Mouse (Mus musculus): ENCODE results near the gene Nodal. TPM values are rescaled to one million over a fixed set of nuclear protein-coding genes. Genes with fewer than 3 reads are reported as not detected.
A peak's percentile ranks its signal among the peaks of the same experiment; 100 is the strongest.

Nodal gene
- polyA plus RNA-seq, 1 experiment = 4.3 TPM

- Histone ChIP-seq H3K4me1 (ENCODE audit: control insufficient read depth, insufficient read depth, low read length) (peaks cover 9% of the 10 kb centered on the region; the same call in 1 of the 2 replicates), H3K4me3 (replicated peaks; ENCODE audit: control insufficient read depth, low read depth, low read length) (no peak overlapping the region), H3K27ac (ENCODE audit: control insufficient read depth, insufficient read depth, low read depth, low read length, poor library complexity) (no peak overlapping the region)
- WGBS = 86% methylated on average over 5 of the region's 5 CpGs
- TF ChIP-seq CTCF (IDR thresholded peaks at IDR 0.05; ENCODE audit: control insufficient read depth, insufficient read depth, low read length) = no peak
- no peak for TF ChIP-seq POLR2A (IDR thresholded peaks at IDR 0.05; ENCODE audit: borderline replicate concordance, control insufficient read depth, low read depth, low read length)
Observed at GRCm38 (mm10) chr10:61378698-61379097, 39.1 kb upstream of the Nodal start.

GRCm38 (mm10) chr10:61379340-61380040 lies 38.3 kb upstream of the Nodal start:
- Histone ChIP-seq H3K27ac (ENCODE audit: control insufficient read depth, insufficient read depth, low read depth, low read length, poor library complexity) (no peak overlapping the region), H3K4me3 (replicated peaks; ENCODE audit: control insufficient read depth, low read depth, low read length) (no peak overlapping the region), H3K4me1 (ENCODE audit: control insufficient read depth, insufficient read depth, low read length) (peaks cover 6% of the 10 kb centered on the region; the same call in 1 of the 2 replicates)
- WGBS = 86% methylated on average over 13 of the region's 13 CpGs
- no peak for TF ChIP-seq CTCF (IDR thresholded peaks at IDR 0.05; ENCODE audit: control insufficient read depth, insufficient read depth, low read length)
- TF ChIP-seq POLR2A (IDR thresholded peaks at IDR 0.05; ENCODE audit: borderline replicate concordance, control insufficient read depth, low read depth, low read length) = no peak

- TF ChIP-seq CTCF (IDR thresholded peaks at IDR 0.05; ENCODE audit: control insufficient read depth, insufficient read depth, low read length) = no peak
- no peak for TF ChIP-seq POLR2A (IDR thresholded peaks at IDR 0.05; ENCODE audit: borderline replicate concordance, control insufficient read depth, low read depth, low read length)
- H3K4me1 ChIP-seq (ENCODE audit: control insufficient read depth, insufficient read depth, low read length) = no peaks in the 10 kb centered on the region
- H3K4me3 ChIP-seq (replicated peaks; ENCODE audit: control insufficient read depth, low read depth, low read length) = no peak overlapping the region
- 30% methylated on average over 9 of the region's 9 CpGs for WGBS
- H3K27ac ChIP-seq (ENCODE audit: control insufficient read depth, insufficient read depth, low read depth, low read length, poor library complexity) = no peak overlapping the region; the same call in 1 of the 2 replicates
Observed at GRCm38 (mm10) chr10:61380186-61380585, 37.6 kb upstream of the Nodal start.

- Histone ChIP-seq H3K4me1 (ENCODE audit: control insufficient read depth, insufficient read depth, low read length) (no peaks in the 10 kb centered on the region), H3K27ac (ENCODE audit: control insufficient read depth, insufficient read depth, low read depth, low read length, poor library complexity) (no peak overlapping the region), H3K4me3 (replicated peaks; ENCODE audit: control insufficient read depth, low read depth, low read length) (no peak overlapping the region)
- 2% methylated on average over 8 of the region's 8 CpGs for WGBS
- TF ChIP-seq POLR2A (IDR thresholded peaks at IDR 0.05; ENCODE audit: borderline replicate concordance, control insufficient read depth, low read depth, low read length) (no peak), CTCF (IDR thresholded peaks at IDR 0.05; ENCODE audit: control insufficient read depth, insufficient read depth, low read length) (no peak)
Observed at GRCm38 (mm10) chr10:61381823-61382222, 35.9 kb upstream of the Nodal start.

DNA sequence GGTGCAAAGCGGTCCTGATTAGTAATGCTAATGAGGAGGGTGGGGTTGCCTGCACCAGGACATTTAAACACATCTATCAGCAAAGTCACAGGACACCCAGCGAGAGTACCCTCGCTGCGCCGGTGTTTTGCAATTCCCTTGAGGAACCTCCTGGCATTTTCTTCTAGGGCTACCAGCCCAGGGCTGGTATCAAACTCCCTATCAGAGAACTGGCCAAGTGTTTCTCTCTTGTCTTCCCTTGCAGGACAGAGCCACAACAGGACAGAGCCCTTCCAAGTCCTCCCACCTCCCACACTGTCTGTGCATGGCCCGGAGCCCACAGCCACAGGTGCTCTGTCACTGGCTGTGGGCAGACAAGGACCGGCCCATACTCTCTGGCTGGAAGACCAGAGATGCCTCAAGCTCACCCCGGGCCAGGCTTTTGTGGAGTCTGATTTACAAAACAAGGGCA lies 35.5 kb upstream of the Nodal start:
- TF ChIP-seq POLR2A (IDR thresholded peaks at IDR 0.05; ENCODE audit: borderline replicate concordance, control insufficient read depth, low read depth, low read length) (no peak), CTCF (IDR thresholded peaks at IDR 0.05; ENCODE audit: control insufficient read depth, insufficient read depth, low read length) (no peak)
- Histone ChIP-seq H3K27ac (ENCODE audit: control insufficient read depth, insufficient read depth, low read depth, low read length, poor library complexity) (no peak overlapping the region), H3K4me3 (replicated peaks; ENCODE audit: control insufficient read depth, low read depth, low read length) (no peak overlapping the region), H3K4me1 (ENCODE audit: control insufficient read depth, insufficient read depth, low read length) (no peaks in the 10 kb centered on the region)
- 0% methylated on average over 8 of the region's 8 CpGs for WGBS

DNA sequence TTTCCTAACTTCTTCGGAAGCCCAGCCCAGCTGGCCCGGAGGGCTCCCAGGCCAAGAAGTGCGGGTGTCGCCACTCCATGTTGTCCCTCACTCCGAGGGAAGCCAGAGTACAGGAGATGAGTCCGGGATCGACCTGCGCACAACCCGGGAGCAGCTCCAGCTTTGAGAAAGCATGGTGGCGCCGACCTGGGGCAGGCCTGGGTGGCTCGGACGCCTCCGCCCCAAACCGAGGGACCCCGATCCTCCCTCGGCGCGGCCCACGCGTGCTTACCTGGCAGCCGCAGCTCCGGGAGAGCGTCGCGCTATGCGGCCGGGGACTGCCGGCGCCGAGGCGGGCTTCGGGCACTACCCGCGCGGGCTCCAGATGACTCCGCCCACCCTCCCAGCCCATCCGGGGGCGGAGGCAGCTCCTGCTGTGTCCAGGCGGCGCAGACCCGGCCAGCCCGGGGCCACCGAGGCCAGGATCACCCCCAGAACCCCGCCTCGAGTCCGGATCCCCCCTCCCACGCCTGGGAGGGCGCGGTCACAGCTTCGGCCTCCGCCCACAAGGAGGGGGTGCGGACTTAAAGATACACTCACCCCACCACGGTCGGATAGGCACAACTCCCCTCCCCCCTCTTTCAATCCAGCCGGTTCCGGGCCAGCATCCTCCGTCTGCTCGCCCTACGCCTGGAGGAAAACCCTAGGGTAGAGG lies 34.6 kb upstream of the Nodal start, which contains the start of gene Pald1:
TSS of gene Pald1 (minus strand) at position 510 of the 694 bp plus-strand sequence.
- Histone ChIP-seq H3K27ac (ENCODE audit: control insufficient read depth, insufficient read depth, low read depth, low read length, poor library complexity) (peak within 1 kb of the TSS; percentile 20; the same call in 1 of the 2 replicates), H3K4me3 (replicated peaks; ENCODE audit: control insufficient read depth, low read depth, low read length) (peak within 1 kb of the TSS; percentile 29), H3K4me1 (ENCODE audit: control insufficient read depth, insufficient read depth, low read length) (no peaks in the 10 kb centered on the region)
- TF ChIP-seq CTCF (IDR thresholded peaks at IDR 0.05; ENCODE audit: control insufficient read depth, insufficient read depth, low read length) (no peak), POLR2A (IDR thresholded peaks at IDR 0.05; ENCODE audit: borderline replicate concordance, control insufficient read depth, low read depth, low read length) (no peak)
- under 1% methylated on average over 60 of the region's 60 CpGs for WGBS

DNA sequence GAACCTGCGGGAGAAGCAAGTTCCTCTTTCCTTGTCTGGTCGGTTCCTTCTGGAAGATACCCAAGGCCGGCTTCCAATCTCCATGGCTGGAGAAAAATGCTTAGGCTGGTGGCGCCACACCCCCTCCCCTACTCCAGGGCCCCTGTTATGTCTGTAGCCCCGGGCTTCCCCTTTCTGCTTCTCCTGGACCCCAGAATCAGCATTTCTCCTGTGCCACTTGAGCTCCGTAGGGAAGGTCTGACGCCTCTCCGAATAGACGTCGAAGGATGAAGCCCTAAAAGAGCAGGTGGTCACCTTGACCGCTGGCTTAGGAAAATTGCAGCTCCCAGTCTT lies 34.1 kb upstream of the Nodal start:
- no peak overlapping the region for H3K27ac ChIP-seq (ENCODE audit: control insufficient read depth, insufficient read depth, low read depth, low read length, poor library complexity)
- 9% methylated on average over 11 of the region's 11 CpGs for WGBS
- no peaks in the 10 kb centered on the region for H3K4me1 ChIP-seq (ENCODE audit: control insufficient read depth, insufficient read depth, low read length)
- TF ChIP-seq CTCF (IDR thresholded peaks at IDR 0.05; ENCODE audit: control insufficient read depth, insufficient read depth, low read length) (no peak), POLR2A (IDR thresholded peaks at IDR 0.05; ENCODE audit: borderline replicate concordance, control insufficient read depth, low read depth, low read length) (no peak)
- no peak overlapping the region for H3K4me3 ChIP-seq (replicated peaks; ENCODE audit: control insufficient read depth, low read depth, low read length)

DNA sequence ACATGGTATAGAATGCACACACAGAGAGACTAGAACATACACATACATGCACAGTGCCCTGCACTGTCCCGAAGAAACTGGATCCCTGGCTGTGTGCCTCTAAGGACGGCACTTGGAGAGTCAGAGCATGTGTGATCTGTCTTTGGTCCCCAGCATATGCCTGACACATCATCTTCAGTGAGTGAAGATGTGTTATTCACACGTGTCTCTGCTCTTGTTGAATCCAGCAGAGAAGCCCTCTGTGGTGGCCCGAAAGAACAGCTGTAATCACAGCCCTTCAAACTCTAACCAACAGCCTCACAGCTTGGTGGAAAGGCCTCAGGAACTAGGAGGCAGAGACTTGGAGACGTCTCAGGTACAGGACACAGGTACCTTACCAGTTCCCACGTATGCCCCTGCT lies 32.6 kb upstream of the Nodal start:
- Histone ChIP-seq H3K4me1 (ENCODE audit: control insufficient read depth, insufficient read depth, low read length) (no peaks in the 10 kb centered on the region), H3K27ac (ENCODE audit: control insufficient read depth, insufficient read depth, low read depth, low read length, poor library complexity) (no peak overlapping the region), H3K4me3 (replicated peaks; ENCODE audit: control insufficient read depth, low read depth, low read length) (no peak overlapping the region)
- 80% methylated on average over 6 of the region's 6 CpGs for WGBS
- no peak for TF ChIP-seq CTCF (IDR thresholded peaks at IDR 0.05; ENCODE audit: control insufficient read depth, insufficient read depth, low read length)
- TF ChIP-seq POLR2A (IDR thresholded peaks at IDR 0.05; ENCODE audit: borderline replicate concordance, control insufficient read depth, low read depth, low read length) = no peak
